Mouse (Mus musculus): ENCODE measurements around the gene Tex30. TPM values are rescaled to one million over a fixed set of nuclear protein-coding genes. Genes with fewer than 3 reads are reported as not detected.
"Not testable (repeated sequence)": the region's sequence is repeated elsewhere in the genome, so short reads cannot be mapped to it uniquely, and the experiment has no call there.

The Tex30 gene
- polyA plus RNA-seq, 1 experiment from 2014 or later = 81.8 TPM

DNA sequence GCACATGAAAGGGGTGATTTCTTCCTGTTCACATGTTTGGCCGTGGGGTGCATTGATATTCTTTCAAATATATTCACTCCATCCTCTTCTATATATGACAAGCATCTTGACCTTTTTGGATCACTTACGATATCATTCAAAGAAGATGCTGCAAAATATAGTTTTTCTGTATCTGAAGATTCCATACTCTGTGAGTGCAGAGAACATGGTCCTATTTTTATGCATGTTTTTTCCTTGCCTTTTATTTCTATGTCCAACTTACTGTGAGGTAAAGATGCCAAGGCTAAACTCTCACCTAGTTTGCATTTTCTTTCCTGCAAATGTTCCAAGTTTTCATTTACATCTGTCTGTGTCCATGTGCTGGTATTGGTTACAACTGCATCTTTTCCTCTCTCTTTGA lies 40.4 kb downstream of the Tex30 start, which contains the start of gene Gm8251:
Gene Gm8251 (minus strand): TSS at position 101 of the 400 bp plus-strand sequence.
- Histone ChIP-seq H3K36me3 (ENCODE audit: control insufficient read depth, insufficient read depth, low read length) (no peaks in the 10 kb centered on the region), H3K9ac (ENCODE audit: low read depth, low read length) (no peak within 1 kb of the TSS), H3K4me3 (ENCODE audit: low read depth, low read length) (no peak within 1 kb of the TSS), H3K4me2 (no peak within 1 kb of the TSS), H3K27me3 (ENCODE audit: control insufficient read depth, insufficient read depth, low read length) (no peaks in the 10 kb centered on the region), H3K4me1 (ENCODE audit: control insufficient read depth, insufficient read depth, low read length) (no peaks in the 10 kb centered on the region), H3K9me3 (replicated peaks; ENCODE audit: control insufficient read depth, low read length) (no peaks in the 10 kb centered on the region), H3K27ac (ENCODE audit: low read depth, low read length) (no peak within 1 kb of the TSS)
- no peak for ATAC-seq (replicated peaks; ENCODE audit: insufficient number of reproducible peaks, low FRiP score, low TSS enrichment)
- 88% methylated on average over 2 of the region's 2 CpGs for WGBS (ENCODE audit: insufficient replicate concordance)

DNA sequence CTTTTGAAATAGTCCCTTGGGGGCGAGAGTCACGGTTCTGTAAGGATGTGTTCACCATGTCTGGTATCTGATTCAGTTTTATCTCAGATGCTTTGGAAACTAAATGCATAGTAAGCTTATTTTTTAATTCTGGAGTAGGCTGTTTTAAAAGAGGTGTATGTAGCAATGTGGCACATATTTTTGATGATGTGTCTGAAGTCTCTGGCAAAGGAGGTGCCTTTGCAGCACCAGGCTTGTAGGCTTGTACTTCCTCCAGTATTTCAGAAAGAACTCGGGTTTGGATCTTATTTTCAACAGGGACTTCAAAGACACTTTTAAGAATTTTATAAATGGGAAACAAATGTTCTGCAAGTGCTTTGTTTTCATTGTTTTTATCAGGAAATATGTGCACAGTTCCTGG lies 44.4 kb downstream of the Tex30 start:
- ATAC-seq (replicated peaks; ENCODE audit: insufficient number of reproducible peaks, low FRiP score, low TSS enrichment) = no peak
- Histone ChIP-seq H3K9me3 (replicated peaks; ENCODE audit: control insufficient read depth, low read length) (no peaks in the 10 kb centered on the region), H3K27ac (ENCODE audit: low read depth, low read length) (no peak overlapping the region), H3K4me2 (no peak overlapping the region), H3K36me3 (ENCODE audit: control insufficient read depth, insufficient read depth, low read length) (no peaks in the 10 kb centered on the region), H3K27me3 (ENCODE audit: control insufficient read depth, insufficient read depth, low read length) (no peaks in the 10 kb centered on the region), H3K4me3 (ENCODE audit: low read depth, low read length) (no peak overlapping the region), H3K4me1 (ENCODE audit: control insufficient read depth, insufficient read depth, low read length) (no peaks in the 10 kb centered on the region), H3K9ac (ENCODE audit: low read depth, low read length) (no peak overlapping the region)
- WGBS (ENCODE audit: insufficient replicate concordance) = 75% methylated on average over 3 of the region's 3 CpGs

DNA sequence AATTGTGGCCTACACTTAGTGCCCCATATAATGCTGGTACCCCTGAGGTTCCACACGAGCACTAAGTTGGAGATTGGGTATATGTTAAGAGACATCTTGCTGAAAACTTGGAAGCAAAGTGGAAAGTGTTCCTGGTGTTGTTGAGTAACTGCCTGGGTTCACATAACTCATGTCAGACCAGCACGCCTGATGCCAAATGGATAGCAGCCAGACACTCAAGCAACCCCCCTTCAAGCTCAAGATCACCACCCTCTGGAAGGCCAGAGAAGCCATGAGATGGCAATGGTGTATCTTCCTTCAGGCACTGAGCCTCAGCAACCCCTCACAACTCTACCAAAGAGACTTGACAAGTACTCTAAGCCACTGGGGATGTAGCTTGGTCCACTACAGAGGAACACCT lies 55.7 kb downstream of the Tex30 start:
- Histone ChIP-seq H3K36me3 (ENCODE audit: control insufficient read depth, insufficient read depth, low read length) (no peaks in the 10 kb centered on the region), H3K9me3 (replicated peaks; ENCODE audit: control insufficient read depth, low read length) (no peaks in the 10 kb centered on the region), H3K4me3 (ENCODE audit: low read depth, low read length) (no peak overlapping the region), H3K27ac (ENCODE audit: low read depth, low read length) (no peak overlapping the region), H3K9ac (ENCODE audit: low read depth, low read length) (no peak overlapping the region), H3K4me1 (ENCODE audit: control insufficient read depth, insufficient read depth, low read length) (no peaks in the 10 kb centered on the region), H3K27me3 (ENCODE audit: control insufficient read depth, insufficient read depth, low read length) (no peaks in the 10 kb centered on the region), H3K4me2 (no peak overlapping the region)
- no peak for ATAC-seq (replicated peaks; ENCODE audit: insufficient number of reproducible peaks, low FRiP score, low TSS enrichment)
- 72% methylated on average over 2 of the region's 2 CpGs for WGBS (ENCODE audit: insufficient replicate concordance)

DNA sequence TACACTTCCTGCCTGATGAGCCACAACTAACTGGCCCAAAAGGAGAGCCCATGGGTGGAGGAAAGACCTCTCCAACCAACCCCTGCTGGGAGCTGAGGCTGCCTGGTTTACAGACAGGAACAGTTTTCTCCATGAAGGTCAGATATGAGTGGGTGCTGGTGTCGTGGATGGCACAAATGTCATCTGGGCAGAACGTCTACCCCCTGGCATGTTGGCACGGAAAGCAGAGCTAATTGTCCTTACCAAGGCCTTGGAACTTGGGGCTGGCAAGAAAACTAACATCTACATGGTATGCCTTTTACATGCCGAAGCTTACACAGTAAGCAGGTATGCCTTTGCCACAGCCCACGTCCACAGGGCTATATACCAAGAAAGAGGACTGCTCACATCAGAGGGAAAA lies 56.6 kb downstream of the Tex30 start:
- H3K4me3 ChIP-seq (ENCODE audit: low read depth, low read length); H3K9me3 ChIP-seq (replicated peaks; ENCODE audit: control insufficient read depth, low read length); H3K4me1 ChIP-seq (ENCODE audit: control insufficient read depth, insufficient read depth, low read length); H3K27me3 ChIP-seq (ENCODE audit: control insufficient read depth, insufficient read depth, low read length); H3K4me2 ChIP-seq; H3K36me3 ChIP-seq (ENCODE audit: control insufficient read depth, insufficient read depth, low read length); H3K27ac ChIP-seq (ENCODE audit: low read depth, low read length); ATAC-seq (replicated peaks; ENCODE audit: insufficient number of reproducible peaks, low FRiP score, low TSS enrichment); H3K9ac ChIP-seq (ENCODE audit: low read depth, low read length): not testable (repeated sequence)
- 76% methylated on average over 5 of the region's 5 CpGs for WGBS (ENCODE audit: insufficient replicate concordance)

DNA sequence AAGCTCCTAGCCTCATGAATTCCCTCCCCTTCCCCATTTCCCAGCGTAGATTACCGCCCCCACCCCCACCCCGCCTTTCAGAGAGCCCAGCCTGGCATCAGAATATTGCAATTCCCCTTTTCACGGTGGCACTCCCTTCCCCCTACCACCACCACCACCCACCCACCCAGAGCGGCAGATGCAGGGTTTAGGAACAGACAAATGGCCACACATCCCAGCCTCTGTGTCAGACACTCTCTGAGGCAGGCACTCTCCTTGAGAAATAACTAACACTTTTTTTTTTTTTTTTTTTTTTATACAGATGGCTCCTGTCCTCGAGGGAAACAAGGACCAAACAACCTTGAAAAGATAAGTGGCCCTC lies 59.7 kb downstream of the Tex30 start:
- Histone ChIP-seq H3K4me2 (peak overlapping the region; percentile 71), H3K4me1 (ENCODE audit: control insufficient read depth, insufficient read depth, low read length) (no peaks in the 10 kb centered on the region), H3K9ac (ENCODE audit: low read depth, low read length) (peak overlapping the region; percentile 74), H3K36me3 (ENCODE audit: control insufficient read depth, insufficient read depth, low read length) (no peaks in the 10 kb centered on the region), H3K4me3 (ENCODE audit: low read depth, low read length) (peak overlapping the region; percentile 48), H3K27ac (ENCODE audit: low read depth, low read length) (0 out of 2 replicates have a peak overlapping the region, but pooled peaks have one; percentile 15), H3K9me3 (replicated peaks; ENCODE audit: control insufficient read depth, low read length) (no peaks in the 10 kb centered on the region), H3K27me3 (ENCODE audit: control insufficient read depth, insufficient read depth, low read length) (no peaks in the 10 kb centered on the region)
- 5% methylated on average over 6 of the region's 6 CpGs for WGBS (ENCODE audit: insufficient replicate concordance)
- ATAC-seq (replicated peaks; ENCODE audit: insufficient number of reproducible peaks, low FRiP score, low TSS enrichment) = no peak

DNA sequence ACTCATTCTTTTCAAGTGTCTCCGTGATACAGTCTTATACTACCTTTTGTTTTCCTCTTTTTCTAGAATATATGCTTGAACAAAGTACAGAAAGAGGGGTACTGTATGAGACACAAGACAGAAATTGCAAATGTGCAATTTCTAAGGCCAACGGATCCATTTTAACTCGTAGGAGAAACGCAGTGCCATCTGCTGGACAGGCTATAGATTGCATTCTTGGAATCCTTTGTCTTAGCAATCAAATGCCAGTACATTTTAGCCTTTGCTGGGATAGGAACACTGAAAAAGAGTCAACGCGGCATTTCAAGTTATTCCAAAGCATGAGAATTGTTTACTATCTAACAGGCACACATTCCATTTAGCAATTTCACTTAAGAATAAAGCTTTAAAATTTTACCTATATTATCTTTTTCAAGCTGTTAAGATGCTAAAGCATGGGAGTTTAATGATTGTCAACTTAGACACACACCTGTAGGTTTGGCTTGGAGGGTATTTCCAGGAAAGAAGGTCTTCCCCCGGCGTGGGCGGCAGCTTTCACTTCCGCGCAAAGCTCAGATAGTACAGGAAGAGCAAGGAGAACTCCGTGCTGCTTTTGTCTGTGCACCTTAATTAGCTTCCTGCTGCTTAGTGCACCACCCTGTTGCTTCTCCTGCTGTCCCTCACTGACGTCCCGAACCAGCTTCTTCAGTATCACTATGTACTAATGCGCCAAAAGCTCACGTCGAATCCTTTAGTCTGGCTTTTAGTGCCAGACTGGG lies 60.3 kb downstream of the Tex30 start:
- no peak for ATAC-seq (replicated peaks; ENCODE audit: insufficient number of reproducible peaks, low FRiP score, low TSS enrichment)
- 0 out of 2 replicates have a peak overlapping the region, but pooled peaks have one; percentile 15 for H3K27ac ChIP-seq (ENCODE audit: low read depth, low read length)
- WGBS (ENCODE audit: insufficient replicate concordance) = 1% methylated on average over 17 of the region's 17 CpGs
- H3K27me3 ChIP-seq (ENCODE audit: control insufficient read depth, insufficient read depth, low read length) = no peaks in the 10 kb centered on the region
- no peaks in the 10 kb centered on the region for H3K9me3 ChIP-seq (replicated peaks; ENCODE audit: control insufficient read depth, low read length)
- H3K4me1 ChIP-seq (ENCODE audit: control insufficient read depth, insufficient read depth, low read length) = no peaks in the 10 kb centered on the region
- no peaks in the 10 kb centered on the region for H3K36me3 ChIP-seq (ENCODE audit: control insufficient read depth, insufficient read depth, low read length)
- H3K4me3 ChIP-seq (ENCODE audit: low read depth, low read length) = peak overlapping the region; percentile 48
- H3K4me2 ChIP-seq = peak overlapping the region; percentile 71
- peak overlapping the region; percentile 74 for H3K9ac ChIP-seq (ENCODE audit: low read depth, low read length)

Other genes starting within 250 kb of the Tex30 start
- 54.1 and 57.0 TPM in 2 replicates for gene Tpp2, start 168.8 kb downstream of the Tex30 start, polyA plus RNA-seq (2014; fragmentation: Nextera tagmentation; extraction: Ambion mirVana)
- gene Mettl21c, start 82.4 kb downstream of the Tex30 start, polyA plus RNA-seq (2014; fragmentation: Nextera tagmentation; extraction: Ambion mirVana) = 0.35 and 0.83 TPM in 2 replicates
- gene Gm8251, start 40.5 kb downstream of the Tex30 start, polyA plus RNA-seq (2014; fragmentation: Nextera tagmentation; extraction: Ambion mirVana) = 0.08 TPM in 1 of 2 replicates, not detected in the other
- 56.4 and 57.5 TPM in 2 replicates for gene Kdelc1, start 16.4 kb upstream of the Tex30 start, polyA plus RNA-seq (2014; fragmentation: Nextera tagmentation; extraction: Ambion mirVana)
- 15.8 and 16.9 TPM in 2 replicates for gene Bivm, start 16.5 kb upstream of the Tex30 start, polyA plus RNA-seq (2014; fragmentation: Nextera tagmentation; extraction: Ambion mirVana)
- 17.3 and 17.8 TPM in 2 replicates for gene Ercc5, start 45.3 kb upstream of the Tex30 start, polyA plus RNA-seq (2014; fragmentation: Nextera tagmentation; extraction: Ambion mirVana)
- gene Mettl21e, start 116.5 kb upstream of the Tex30 start, polyA plus RNA-seq (2014; fragmentation: Nextera tagmentation; extraction: Ambion mirVana) = not detected in 2 replicates

All from heart, embryonic 11.5 days (tissue).